12 mouse cellular contexts compared by ENCODE assay signal in the genomic region with DNA sequence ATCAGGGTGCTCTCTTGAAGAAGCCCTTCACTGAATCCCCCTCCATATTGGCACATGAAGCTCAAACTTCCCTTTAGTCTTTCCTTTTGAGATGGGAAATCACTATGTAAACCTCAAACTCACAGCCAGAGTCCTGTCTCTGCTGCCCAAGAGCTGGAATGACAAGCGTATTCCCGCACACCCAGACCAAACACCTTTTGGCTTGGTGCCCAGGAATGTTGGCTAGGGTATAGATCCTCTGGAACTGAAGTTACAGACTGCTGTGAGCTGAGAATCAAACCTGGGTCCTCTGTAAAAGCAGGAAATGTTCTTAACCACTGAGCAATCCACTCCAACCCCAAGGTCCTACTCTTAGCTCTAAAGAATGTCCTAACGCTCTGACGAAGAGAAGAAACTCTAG. TPM values are rescaled to one million over a fixed set of nuclear protein-coding genes. Genes with fewer than 3 reads are reported as not detected.
DNase-seq lines count a peak whose midpoint lies in the region; ATAC-seq and TF ChIP-seq lines count a peak whose summit lies in the region.
"Had no signal": no experiment of that assay in that cellular context is flagged by ENCODE, and none has a peak within 500 bp of the region (broad histone marks: within the 10 kb centered on the region; RNA-seq: fewer than 3 reads in every experiment).

No protein-coding gene starts in this region.

- no peak overlapping the region for H3K27ac ChIP-seq in embryonic facial prominence, embryonic 14.5 days (replicated peaks; ENCODE audit: low read depth, low read length)
- no peak overlapping the region for H3K27ac ChIP-seq in embryonic facial prominence, embryonic 10.5 days (replicated peaks)
- H3K27ac ChIP-seq: heart, adult 2 months; hindbrain, embryonic 12.5 days; lung, embryonic 15.5 days had no signal

- no peak for TF ChIP-seq POLR2A in lung, adult 2 months (IDR thresholded peaks at IDR 0.05; ENCODE audit: borderline replicate concordance, extremely low read depth, low read depth, low read length)

- H3K36me3 ChIP-seq in embryonic facial prominence, embryonic 14.5 days (ENCODE audit: control insufficient read depth, insufficient read depth, low read length): peaks cover 96% of the 10 kb centered on the region
- H3K36me3 ChIP-seq in embryonic facial prominence, embryonic 10.5 days (replicated peaks): peaks cover 97% of the 10 kb centered on the region

- no peaks in the 10 kb centered on the region for H3K27me3 ChIP-seq in embryonic facial prominence, embryonic 14.5 days (replicated peaks; ENCODE audit: control insufficient read depth, insufficient read depth, low read length)
- no peaks in the 10 kb centered on the region for H3K27me3 ChIP-seq in embryonic facial prominence, embryonic 10.5 days (replicated peaks; ENCODE audit: low read depth, poor library complexity, severe bottlenecking)
- H3K27me3 ChIP-seq: CH12.LX; hindbrain, embryonic 12.5 days; lung, embryonic 15.5 days had no signal

- H3K9me3 ChIP-seq in embryonic facial prominence, embryonic 14.5 days (ENCODE audit: control insufficient read depth, low read length): no peaks in the 10 kb centered on the region
- no peaks in the 10 kb centered on the region for H3K9me3 ChIP-seq in embryonic facial prominence, embryonic 10.5 days
- H3K9me3 ChIP-seq: hindbrain, embryonic 12.5 days; lung, embryonic 15.5 days had no signal

- TF ChIP-seq CTCF in lung, adult 2 months (IDR thresholded peaks at IDR 0.05; ENCODE audit: insufficient read depth, low read length): no peak

- H3K4me1 ChIP-seq in embryonic facial prominence, embryonic 14.5 days (ENCODE audit: control insufficient read depth, insufficient read depth, low read length): no peaks in the 10 kb centered on the region
- no peaks in the 10 kb centered on the region for H3K4me1 ChIP-seq in embryonic facial prominence, embryonic 10.5 days
- no peaks in the 10 kb centered on the region for H3K4me1 ChIP-seq in lung, adult 2 months (ENCODE audit: control insufficient read depth, insufficient read depth, low read length)
- H3K4me1 ChIP-seq: hindbrain, embryonic 12.5 days; lung, embryonic 15.5 days had no signal

- peak; percentile 30 for DNase-seq in embryonic facial prominence, embryonic 14.5 days (ENCODE audit: low spot score)
- no peak for DNase-seq in embryonic facial prominence, embryonic 10.5 days (ENCODE audit: low spot score)
- DNase-seq in lung, adult 2 months: peak; percentile 25
- no peak for DNase-seq in lung, postnatal 4 days
- DNase-seq in adrenal gland, postnatal 36 days: peak; percentile 47 to 48
- peak; percentile 21 for DNase-seq in lung, postnatal 25 days (ENCODE audit: low spot score)
- DNase-seq in urinary bladder, postnatal 4 days (ENCODE audit: low spot score in 2 of 2): no peak
- DNase-seq: heart, adult 2 months had no signal

- no peak overlapping the region for H3K4me3 ChIP-seq in embryonic facial prominence, embryonic 14.5 days (ENCODE audit: low read depth, low read length)
- H3K4me3 ChIP-seq in embryonic facial prominence, embryonic 10.5 days: no peak overlapping the region
- H3K4me3 ChIP-seq in lung, adult 2 months (replicated peaks; ENCODE audit: extremely low read depth, low read depth, low read length): no peak overlapping the region
- H3K4me3 ChIP-seq: heart, adult 2 months; hindbrain, embryonic 12.5 days; lung, embryonic 15.5 days had no signal

- 79% methylated on average over 4 of the region's 4 CpGs for WGBS in embryonic facial prominence, embryonic 14.5 days
- 93% methylated on average over 4 of the region's 4 CpGs for WGBS in embryonic facial prominence, embryonic 10.5 days
- WGBS in lung, adult 2 months: 55% methylated on average over 4 of the region's 4 CpGs

- ATAC-seq in embryonic facial prominence, embryonic 14.5 days (ENCODE audit: low read depth): no peak

- no peak overlapping the region for H3K9ac ChIP-seq in embryonic facial prominence, embryonic 14.5 days (ENCODE audit: low read depth, low read length)
- H3K9ac ChIP-seq: hindbrain, embryonic 12.5 days; lung, embryonic 15.5 days had no signal

- no peak overlapping the region for H3K4me2 ChIP-seq in embryonic facial prominence, embryonic 14.5 days (ENCODE audit: low read depth, low read length)
- H3K4me2 ChIP-seq: hindbrain, embryonic 12.5 days; lung, embryonic 15.5 days had no signal

RNA-seq across cellular contexts. Expression of a gene that starts 29.5 kb away (rescaled TPM):
- not detected in 2 replicates for polyA plus RNA-seq in embryonic facial prominence, embryonic 14.5 days (2014; fragmentation: Nextera tagmentation; extraction: Ambion mirVana)
- polyA plus RNA-seq in embryonic facial prominence, embryonic 10.5 days (2016; fragmentation: Nextera tagmentation; extraction: Ambion mirVana): not detected in 2 replicates
- polyA plus RNA-seq in lung, adult 2 months (2012; rRNA removed): 17.6 and 19.8 TPM in 2 replicates
- 1 to 10 TPM; 1.2 to 4.1 TPM for total RNA-seq in adrenal gland, postnatal 36 days (2021)
- polyA plus RNA-seq: hindbrain, embryonic 12.5 days had no signal

RNA-seq across cellular contexts. Expression of a gene that starts 33.2 kb away (rescaled TPM):
- 2.0 and 2.3 TPM in 2 replicates for polyA plus RNA-seq in embryonic facial prominence, embryonic 14.5 days (2014; fragmentation: Nextera tagmentation; extraction: Ambion mirVana)
- 1.7 and 2.1 TPM in 2 replicates for polyA plus RNA-seq in embryonic facial prominence, embryonic 10.5 days (2016; fragmentation: Nextera tagmentation; extraction: Ambion mirVana)
- 3.7 and 5.1 TPM in 2 replicates for polyA plus RNA-seq in lung, adult 2 months (2012; rRNA removed)
- total RNA-seq in adrenal gland, postnatal 36 days (2021): 1 to 10 TPM; 2.2 to 8.8 TPM
- total RNA-seq: neutrophil, adult 5-6 weeks had no signal

RNA-seq across cellular contexts. Expression of a gene that starts 48.7 kb away (rescaled TPM):
- polyA plus RNA-seq in embryonic facial prominence, embryonic 14.5 days (2014; fragmentation: Nextera tagmentation; extraction: Ambion mirVana): 12.0 and 12.3 TPM in 2 replicates
- polyA plus RNA-seq in embryonic facial prominence, embryonic 10.5 days (2016; fragmentation: Nextera tagmentation; extraction: Ambion mirVana): 14.1 and 14.9 TPM in 2 replicates
- 18.8 and 22.6 TPM in 2 replicates for polyA plus RNA-seq in lung, adult 2 months (2012; rRNA removed)
- total RNA-seq in adrenal gland, postnatal 36 days (2021): 10 to 100 TPM; 31.9 to 38.3 TPM

Comparison
In these comparisons a context has a peak if more than half of its experiments do, and no peak if none do; other contexts are left out.
1. DNase-seq: peak in embryonic facial prominence, embryonic 14.5 days (single experiment), lung, adult 2 months (single experiment), adrenal gland, postnatal 36 days (2 of 2) and lung, postnatal 25 days (single experiment); none in embryonic facial prominence, embryonic 10.5 days (single experiment), lung, postnatal 4 days (0 of 2) and urinary bladder, postnatal 4 days (0 of 2).
2. RNA of a gene that starts 29.5 kb away (polyA plus RNA-seq): 17.6 to 19.8 TPM in lung, adult 2 months; not detected in embryonic facial prominence, embryonic 14.5 days and not detected in embryonic facial prominence, embryonic 10.5 days; every median in the first group is over 10 times any median in the second.